Mouse (Mus musculus): ENCODE measurements around the gene Rnf225. TPM values are rescaled to one million over a fixed set of nuclear protein-coding genes. Genes with fewer than 3 reads are reported as not detected.

Rnf225 gene
- total and polyA plus RNA-seq, 2 experiments from 2014 or later: 0.19 TPM; not detected in 1

- Histone ChIP-seq H3K9me3 (replicated peaks; ENCODE audit: control insufficient read depth, low read length) (no peaks in the 10 kb centered on the region), H3K4me3 (ENCODE audit: low read depth, low read length) (peak overlapping the region; percentile 49), H3K4me2 (ENCODE audit: low read depth, low read length) (peak overlapping the region; percentile 75), H3K27me3 (ENCODE audit: control insufficient read depth, insufficient read depth, low read length) (no peaks in the 10 kb centered on the region), H3K4me1 (ENCODE audit: control insufficient read depth, insufficient read depth) (peaks cover 7% of the 10 kb centered on the region), H3K27ac (ENCODE audit: low read depth) (peak overlapping the region; percentile 62), H3K36me3 (replicated peaks; ENCODE audit: control insufficient read depth, insufficient read depth, low read length) (no peaks in the 10 kb centered on the region), H3K9ac (replicated peaks; ENCODE audit: low read depth, low read length) (peak overlapping the region; percentile 55)
- TF ChIP-seq CTCF (IDR thresholded peaks at IDR 0.05; ENCODE audit: low read depth): no peak
- TF ChIP-seq EP300 (IDR thresholded peaks at IDR 0.05; ENCODE audit: low read depth): no peak
- WGBS: 6% methylated on average over 16 of the region's 16 CpGs
- peak; percentile 47 for ATAC-seq (ENCODE audit: insufficient read depth, low read depth)
- no peak for DNase-seq (ENCODE audit: low spot score)
Measured at GRCm38 (mm10) chr7:12949872-12950229, 22.6 kb downstream of the Rnf225 start.

DNA sequence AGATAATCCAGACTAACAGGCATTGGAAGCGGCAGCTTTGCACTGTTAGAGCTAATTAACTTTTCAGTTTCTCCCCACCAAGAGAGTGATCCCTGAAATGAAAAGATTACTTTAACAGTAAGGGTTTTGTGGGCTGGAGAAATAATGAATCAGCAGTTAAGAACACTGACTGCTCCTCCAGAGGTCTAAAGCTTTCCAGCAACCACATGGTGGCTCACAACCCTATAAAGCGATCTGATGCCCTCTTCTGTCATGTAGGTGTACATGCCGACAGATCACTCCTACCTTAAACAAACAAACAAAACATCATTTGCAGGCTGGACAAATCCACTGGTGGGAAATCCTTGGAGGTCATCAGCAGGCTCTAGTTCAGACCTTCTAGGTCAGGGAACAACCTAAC lies 27.7 kb downstream of the Rnf225 start:
- DNase-seq (ENCODE audit: low spot score): no peak
- Histone ChIP-seq H3K27me3 (ENCODE audit: control insufficient read depth, insufficient read depth, low read length) (no peaks in the 10 kb centered on the region), H3K36me3 (replicated peaks; ENCODE audit: control insufficient read depth, insufficient read depth, low read length) (no peaks in the 10 kb centered on the region), H3K9ac (replicated peaks; ENCODE audit: low read depth, low read length) (no peak overlapping the region), H3K9me3 (replicated peaks; ENCODE audit: control insufficient read depth, low read length) (no peaks in the 10 kb centered on the region), H3K4me1 (ENCODE audit: control insufficient read depth, insufficient read depth) (peaks cover 6% of the 10 kb centered on the region), H3K4me3 (ENCODE audit: low read depth, low read length) (no peak overlapping the region), H3K27ac (ENCODE audit: low read depth) (no peak overlapping the region), H3K4me2 (ENCODE audit: low read depth, low read length) (no peak overlapping the region)
- 42% methylated on average over 3 of the region's 3 CpGs for WGBS
- no peak for ATAC-seq (ENCODE audit: insufficient read depth, low read depth)
- TF ChIP-seq CTCF (IDR thresholded peaks at IDR 0.05; ENCODE audit: low read depth): peak; percentile 42
- TF ChIP-seq EP300 (IDR thresholded peaks at IDR 0.05; ENCODE audit: low read depth): no peak

DNA sequence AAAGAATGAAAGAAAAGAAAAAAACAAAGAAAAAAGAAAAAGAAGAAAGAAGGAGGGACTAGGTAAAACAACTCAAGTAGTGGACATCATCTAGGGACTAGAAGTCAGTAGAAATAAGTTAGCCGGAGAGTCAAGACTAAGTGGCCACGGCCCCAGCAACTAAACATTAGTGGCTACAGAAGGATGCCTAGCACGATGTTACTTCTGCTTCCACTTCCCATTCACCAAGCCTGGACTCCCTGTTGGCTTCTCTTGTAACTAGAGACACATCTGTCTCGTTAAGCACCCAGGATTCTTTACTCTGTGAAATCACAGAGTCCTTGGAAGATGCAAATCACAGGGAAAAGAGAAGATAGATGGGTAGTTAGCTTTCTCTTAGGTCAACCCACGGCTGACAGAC lies 30.3 kb downstream of the Rnf225 start:
- WGBS: 63% methylated on average over 5 of the region's 5 CpGs
- H3K36me3 ChIP-seq (replicated peaks; ENCODE audit: control insufficient read depth, insufficient read depth, low read length): no peaks in the 10 kb centered on the region
- ATAC-seq (ENCODE audit: insufficient read depth, low read depth) (no peak), DNase-seq (ENCODE audit: low spot score) (no peak)
- no peak for TF ChIP-seq EP300 (IDR thresholded peaks at IDR 0.05; ENCODE audit: low read depth)
- TF ChIP-seq CTCF (IDR thresholded peaks at IDR 0.05; ENCODE audit: low read depth): no peak
- no peaks in the 10 kb centered on the region for H3K27me3 ChIP-seq (ENCODE audit: control insufficient read depth, insufficient read depth, low read length)
- no peak overlapping the region for H3K27ac ChIP-seq (ENCODE audit: low read depth)
- no peak overlapping the region for H3K4me3 ChIP-seq (ENCODE audit: low read depth, low read length)
- H3K4me1 ChIP-seq (ENCODE audit: control insufficient read depth, insufficient read depth): no peaks in the 10 kb centered on the region
- H3K4me2 ChIP-seq (ENCODE audit: low read depth, low read length): no peak overlapping the region
- H3K9ac ChIP-seq (replicated peaks; ENCODE audit: low read depth, low read length): no peak overlapping the region
- H3K9me3 ChIP-seq (replicated peaks; ENCODE audit: control insufficient read depth, low read length): no peaks in the 10 kb centered on the region

GRCm38 (mm10) chr7:12958948-12959347 lies 31.7 kb downstream of the Rnf225 start:
- H3K4me1 ChIP-seq (ENCODE audit: control insufficient read depth, insufficient read depth): no peaks in the 10 kb centered on the region
- DNase-seq (ENCODE audit: low spot score) (no peak), ATAC-seq (ENCODE audit: insufficient read depth, low read depth) (no peak)
- no peaks in the 10 kb centered on the region for H3K36me3 ChIP-seq (replicated peaks; ENCODE audit: control insufficient read depth, insufficient read depth, low read length)
- no peak overlapping the region for H3K9ac ChIP-seq (replicated peaks; ENCODE audit: low read depth, low read length)
- no peaks in the 10 kb centered on the region for H3K9me3 ChIP-seq (replicated peaks; ENCODE audit: control insufficient read depth, low read length)
- no peak overlapping the region for H3K4me3 ChIP-seq (ENCODE audit: low read depth, low read length)
- WGBS: 82% methylated on average over 4 of the region's 4 CpGs
- H3K27ac ChIP-seq (ENCODE audit: low read depth): no peak overlapping the region
- no peaks in the 10 kb centered on the region for H3K27me3 ChIP-seq (ENCODE audit: control insufficient read depth, insufficient read depth, low read length)
- H3K4me2 ChIP-seq (ENCODE audit: low read depth, low read length): no peak overlapping the region
- no peak for TF ChIP-seq EP300 (IDR thresholded peaks at IDR 0.05; ENCODE audit: low read depth)
- TF ChIP-seq CTCF (IDR thresholded peaks at IDR 0.05; ENCODE audit: low read depth): no peak

DNA sequence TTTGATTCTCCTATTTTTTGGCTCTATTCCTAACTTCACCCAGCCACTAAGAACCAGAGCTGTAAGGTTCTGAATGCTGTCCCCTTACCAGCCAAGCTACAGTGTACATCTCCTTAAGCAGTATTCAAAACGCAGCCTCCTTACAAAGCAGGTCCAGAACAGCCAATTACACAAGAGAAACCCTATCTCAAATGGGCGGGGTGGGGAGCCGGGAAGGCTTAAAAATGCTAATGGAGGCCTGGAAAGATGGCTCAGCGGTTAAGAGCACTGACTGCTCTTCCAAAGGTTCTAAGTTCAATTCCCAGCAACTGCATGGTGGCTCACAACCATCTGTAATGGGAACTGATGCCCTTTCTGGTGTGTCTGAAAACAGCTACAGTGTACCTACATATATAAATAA lies 32.5 kb downstream of the Rnf225 start:
- Histone ChIP-seq H3K27me3 (ENCODE audit: control insufficient read depth, insufficient read depth, low read length) (no peaks in the 10 kb centered on the region), H3K4me2 (ENCODE audit: low read depth, low read length) (no peak overlapping the region), H3K4me1 (ENCODE audit: control insufficient read depth, insufficient read depth) (no peaks in the 10 kb centered on the region), H3K4me3 (ENCODE audit: low read depth, low read length) (no peak overlapping the region), H3K9me3 (replicated peaks; ENCODE audit: control insufficient read depth, low read length) (no peaks in the 10 kb centered on the region), H3K36me3 (replicated peaks; ENCODE audit: control insufficient read depth, insufficient read depth, low read length) (no peaks in the 10 kb centered on the region), H3K27ac (ENCODE audit: low read depth) (no peak overlapping the region), H3K9ac (replicated peaks; ENCODE audit: low read depth, low read length) (no peak overlapping the region)
- no peak for ATAC-seq (ENCODE audit: insufficient read depth, low read depth)
- WGBS: 32% methylated on average over 4 of the region's 4 CpGs
- no peak for TF ChIP-seq CTCF (IDR thresholded peaks at IDR 0.05; ENCODE audit: low read depth)
- no peak for TF ChIP-seq EP300 (IDR thresholded peaks at IDR 0.05; ENCODE audit: low read depth)
- DNase-seq (ENCODE audit: low spot score): no peak

GRCm38 (mm10) chr7:12961511-12962141 lies 34.4 kb downstream of the Rnf225 start:
- 2% methylated on average over 29 of the region's 29 CpGs for WGBS
- Histone ChIP-seq H3K27me3 (ENCODE audit: control insufficient read depth, insufficient read depth, low read length) (no peaks in the 10 kb centered on the region), H3K4me3 (ENCODE audit: low read depth, low read length) (peak overlapping the region; percentile 61), H3K9ac (replicated peaks; ENCODE audit: low read depth, low read length) (peak overlapping the region; percentile 67), H3K4me2 (ENCODE audit: low read depth, low read length) (peak overlapping the region; percentile 82), H3K4me1 (ENCODE audit: control insufficient read depth, insufficient read depth) (peaks cover 2% of the 10 kb centered on the region; the same call in 1 of the 2 replicates), H3K9me3 (replicated peaks; ENCODE audit: control insufficient read depth, low read length) (no peaks in the 10 kb centered on the region), H3K36me3 (replicated peaks; ENCODE audit: control insufficient read depth, insufficient read depth, low read length) (no peaks in the 10 kb centered on the region), H3K27ac (ENCODE audit: low read depth) (peak overlapping the region; percentile 87)
- peak; percentile 82 for DNase-seq (ENCODE audit: low spot score)
- ATAC-seq (ENCODE audit: insufficient read depth, low read depth): peak; percentile 73
- TF ChIP-seq EP300 (IDR thresholded peaks at IDR 0.05; ENCODE audit: low read depth) (no peak), CTCF (IDR thresholded peaks at IDR 0.05; ENCODE audit: low read depth) (no peak)
